Mouse (Mus musculus) neural tube, embryonic 11.5 days (tissue): Measurements from ENCODE around the gene Olfr635. TPM values are rescaled to one million over a fixed set of nuclear protein-coding genes. Genes with fewer than 3 reads are reported as not detected.
"Not testable (repeated sequence)": the region's sequence is repeated elsewhere in the genome, so short reads cannot be mapped to it uniquely, and the experiment has no call there.

Experiments used
- ATAC-seq: fragments of 200-750 bp; cut with Nextera tagmentation; 2 replicates; pipeline ENCODE4 v1.8.0; 2017; ENCODE audit warnings: moderate number of reproducible peaks, mild to moderate bottlenecking, moderate TSS enrichment, moderate library complexity; ENCODE audit not compliant: insufficient read depth, low FRiP score, low TSS enrichment
- DNase-seq: peaks from one replicate; pipeline ENCODE4 v3.0.0-alpha.2; 2015; ENCODE audit warnings: low spot score
- H3K27ac ChIP-seq: fragments of 300-500 bp; sonication (generic); 2 replicates; pipeline ENCODE4 v1.5.1; 2014; ENCODE audit warnings: low read depth, mild to moderate bottlenecking, low read length
- H3K27me3 ChIP-seq: fragments of 300-500 bp; sonication (generic); 2 replicates; pipeline ENCODE4 v1.6.1; 2014; ENCODE audit warnings: mild to moderate bottlenecking, low read length, mixed read lengths; ENCODE audit not compliant: control insufficient read depth, insufficient read depth
- H3K36me3 ChIP-seq: fragments of 300-500 bp; sonication (generic); 2 replicates; pipeline ENCODE4 v1.6.1; 2014; ENCODE audit warnings: mild to moderate bottlenecking, low read length, moderate library complexity, mixed read lengths; ENCODE audit not compliant: control insufficient read depth, insufficient read depth
- H3K4me1 ChIP-seq: fragments of 300-500 bp; sonication (generic); 2 replicates; pipeline ENCODE4 v1.6.1; 2014; ENCODE audit warnings: low read length, mixed read lengths; ENCODE audit not compliant: control insufficient read depth, insufficient read depth
- H3K4me2 ChIP-seq: fragments of 300-500 bp; sonication (generic); 2 replicates; pipeline ENCODE4 v1.6.1; 2014; ENCODE audit warnings: low read depth, mild to moderate bottlenecking, moderate library complexity
- H3K4me3 ChIP-seq: fragments of 300-500 bp; sonication (generic); 2 replicates; pipeline ENCODE4 v1.5.1; 2014; ENCODE audit warnings: low read depth, low read length
- H3K9ac ChIP-seq: fragments of 300-500 bp; sonication (generic); 2 replicates; pipeline ENCODE4 v1.6.1; 2014; ENCODE audit warnings: mild to moderate bottlenecking, low read length
- H3K9me3 ChIP-seq: fragments of 300-500 bp; sonication (generic); 2 replicates; pipeline ENCODE4 v1.6.1; 2016; ENCODE audit warnings: low read length; ENCODE audit not compliant: control insufficient read depth
- WGBS: fragments of 180-500 bp; shearing (Covaris S2); extraction: QIAGEN DNeasy Blood & Tissue Kit; methylation state at CpG from one replicate; pipeline ENCODE4 v1.1.7; 2014; 5-methylcytosine and 5-hydroxymethylcytosine counted together
- polyA plus RNA-seq: library from polyadenylated mRNA; unstranded; fragments of >200 nt; fragmentation: Nextera tagmentation; extraction: Ambion mirVana; gene quantifications from 2 replicates; pipeline ENCODE4 v1.2.1, GENCODE M21; 2014

Olfr635 gene
- polyA plus RNA-seq: not detected in 2 replicates

GRCm38 (mm10) chr7:103970852-103971251, at the start of gene Olfr635:
Gene Olfr635 (plus strand): TSS chr7:103971152.
- H3K4me2 ChIP-seq: no peak within 1 kb of the TSS
- ATAC-seq: no peak
- no peak for DNase-seq
- H3K4me3 ChIP-seq: no peak within 1 kb of the TSS
- H3K9me3 ChIP-seq: no peaks in the 10 kb centered on the region
- 81% methylated on average over 1 of the region's 1 CpGs for WGBS
- H3K27ac ChIP-seq: no peak within 1 kb of the TSS
- no peaks in the 10 kb centered on the region for H3K36me3 ChIP-seq
- H3K27me3 ChIP-seq: no peaks in the 10 kb centered on the region
- H3K4me1 ChIP-seq: no peaks in the 10 kb centered on the region
- H3K9ac ChIP-seq: no peak within 1 kb of the TSS

GRCm38 (mm10) chr7:103928525-103928924, 42.4 kb upstream of the Olfr635 start, which contains the start of gene Olfr631:
Gene Olfr631 (plus strand): TSS chr7:103928825.
- Histone ChIP-seq H3K27ac (no peak within 1 kb of the TSS), H3K27me3 (no peaks in the 10 kb centered on the region), H3K4me2 (no peak within 1 kb of the TSS), H3K9me3 (no peaks in the 10 kb centered on the region), H3K9ac (no peak within 1 kb of the TSS), H3K4me1 (no peaks in the 10 kb centered on the region), H3K36me3 (no peaks in the 10 kb centered on the region), H3K4me3 (no peak within 1 kb of the TSS)
- DNase-seq: no peak
- no peak for ATAC-seq

GRCm38 (mm10) chr7:103934264-103934663, 36.7 kb upstream of the Olfr635 start, which contains the start of gene Olfr632:
Gene Olfr632 (plus strand): TSS chr7:103934347.
- no peaks in the 10 kb centered on the region for H3K36me3 ChIP-seq
- 82% methylated on average over 2 of the region's 2 CpGs for WGBS
- H3K4me3 ChIP-seq: no peak within 1 kb of the TSS
- H3K4me2 ChIP-seq: no peak within 1 kb of the TSS
- no peaks in the 10 kb centered on the region for H3K27me3 ChIP-seq
- H3K9ac ChIP-seq: no peak within 1 kb of the TSS
- no peak for ATAC-seq
- H3K9me3 ChIP-seq: no peaks in the 10 kb centered on the region
- DNase-seq: no peak
- no peak within 1 kb of the TSS for H3K27ac ChIP-seq
- H3K4me1 ChIP-seq: no peaks in the 10 kb centered on the region

GRCm38 (mm10) chr7:103942730-103943129, 28.2 kb upstream of the Olfr635 start:
- no peak overlapping the region for H3K27ac ChIP-seq
- ATAC-seq: no peak
- no peaks in the 10 kb centered on the region for H3K4me1 ChIP-seq

GRCm38 (mm10) chr7:103944137-103944536, 26.8 kb upstream of the Olfr635 start, which contains the start of gene Olfr633:
Gene Olfr633 (plus strand): TSS chr7:103944437.
- no peak within 1 kb of the TSS for H3K27ac ChIP-seq
- H3K4me2 ChIP-seq: no peak within 1 kb of the TSS
- no peak for ATAC-seq

More at GRCm38 (mm10) chr7:103942730-103943129, 28.2 kb upstream of the Olfr635 start:
- no peak overlapping the region for H3K9ac ChIP-seq
- H3K36me3 ChIP-seq: no peaks in the 10 kb centered on the region
- no peak overlapping the region for H3K4me2 ChIP-seq
- WGBS: 32% methylated on average over 2 of the region's 2 CpGs
- H3K9me3 ChIP-seq: no peaks in the 10 kb centered on the region
- no peak overlapping the region for H3K4me3 ChIP-seq
- H3K27me3 ChIP-seq: no peaks in the 10 kb centered on the region
- DNase-seq: peak; percentile 56

GRCm38 (mm10) chr7:103966873-103967272, 4.1 kb upstream of the Olfr635 start:
- H3K9me3 ChIP-seq, ATAC-seq, H3K4me2 ChIP-seq, H3K36me3 ChIP-seq, H3K9ac ChIP-seq, H3K4me1 ChIP-seq, DNase-seq, H3K27me3 ChIP-seq, H3K4me3 ChIP-seq, H3K27ac ChIP-seq: not testable (repeated sequence)
- WGBS: 97% methylated on average over 22 of the region's 22 CpGs

More at GRCm38 (mm10) chr7:103944137-103944536, 26.8 kb upstream of the Olfr635 start, which contains the start of gene Olfr633:
- H3K9me3 ChIP-seq: no peaks in the 10 kb centered on the region
- no peak within 1 kb of the TSS for H3K9ac ChIP-seq
- H3K4me1 ChIP-seq: no peaks in the 10 kb centered on the region
- DNase-seq: no peak
- no peaks in the 10 kb centered on the region for H3K36me3 ChIP-seq
- no peaks in the 10 kb centered on the region for H3K27me3 ChIP-seq
- H3K4me3 ChIP-seq: no peak within 1 kb of the TSS

- no peak overlapping the region for H3K4me2 ChIP-seq
- DNase-seq (no peak), ATAC-seq (no peak)
- no peaks in the 10 kb centered on the region for H3K36me3 ChIP-seq
- no peaks in the 10 kb centered on the region for H3K27me3 ChIP-seq
- H3K4me3 ChIP-seq: no peak overlapping the region
- H3K27ac ChIP-seq: no peak overlapping the region
- no peak overlapping the region for H3K9ac ChIP-seq
- whole genome bisulfite sequencing: 69% methylated on average over 1 of the region's 1 CpGs
- no peaks in the 10 kb centered on the region for H3K4me1 ChIP-seq
- H3K9me3 ChIP-seq: no peaks in the 10 kb centered on the region
These were observed 830 bp downstream of the Olfr635 start for GRCm38 (mm10) chr7:103971782-103972181.

GRCm38 (mm10) chr7:103998446-103998845, 27.5 kb downstream of the Olfr635 start, which contains the start of gene Olfr638:
Gene Olfr638 (plus strand): TSS chr7:103998746.
- Histone ChIP-seq H3K9me3 (no peaks in the 10 kb centered on the region), H3K9ac (no peak within 1 kb of the TSS), H3K27me3 (no peaks in the 10 kb centered on the region), H3K4me3 (no peak within 1 kb of the TSS), H3K27ac (no peak within 1 kb of the TSS), H3K4me1 (no peaks in the 10 kb centered on the region), H3K36me3 (no peaks in the 10 kb centered on the region), H3K4me2 (no peak within 1 kb of the TSS)
- no peak for DNase-seq
- no peak for ATAC-seq

- ATAC-seq: no peak
These were observed 28.2 kb downstream of the Olfr635 start for GRCm38 (mm10) chr7:103999124-103999523.

More at GRCm38 (mm10) chr7:103999124-103999523, 28.2 kb downstream of the Olfr635 start:
- H3K4me2 ChIP-seq: no peak overlapping the region
- no peaks in the 10 kb centered on the region for H3K4me1 ChIP-seq
- no peaks in the 10 kb centered on the region for H3K36me3 ChIP-seq
- H3K27me3 ChIP-seq: no peaks in the 10 kb centered on the region
- no peak overlapping the region for H3K27ac ChIP-seq
- H3K9ac ChIP-seq: no peak overlapping the region
- no peak overlapping the region for H3K4me3 ChIP-seq
- no peak for DNase-seq
- no peaks in the 10 kb centered on the region for H3K9me3 ChIP-seq
